Mouse (Mus musculus) spleen, adult 2 months (tissue): Measurements from ENCODE around the gene Adprm.

Experiments
- CTCF ChIP-seq: fragments of 200-500 bp; IDR thresholded peaks from 2 replicates; pipeline ENCODE4 v1.5.1; 2011; ENCODE audit warnings: mild to moderate bottlenecking, inconsistent platforms; ENCODE audit not compliant: insufficient read depth, insufficient read length, insufficient replicate concordance; ENCODE audit errors: extremely low read depth
- POLR2A ChIP-seq: fragments of 200-500 bp; IDR thresholded peaks from 2 replicates; pipeline ENCODE4 v1.6.1; 2011; ENCODE audit warnings: low read depth, low read length, inconsistent platforms

DNA sequence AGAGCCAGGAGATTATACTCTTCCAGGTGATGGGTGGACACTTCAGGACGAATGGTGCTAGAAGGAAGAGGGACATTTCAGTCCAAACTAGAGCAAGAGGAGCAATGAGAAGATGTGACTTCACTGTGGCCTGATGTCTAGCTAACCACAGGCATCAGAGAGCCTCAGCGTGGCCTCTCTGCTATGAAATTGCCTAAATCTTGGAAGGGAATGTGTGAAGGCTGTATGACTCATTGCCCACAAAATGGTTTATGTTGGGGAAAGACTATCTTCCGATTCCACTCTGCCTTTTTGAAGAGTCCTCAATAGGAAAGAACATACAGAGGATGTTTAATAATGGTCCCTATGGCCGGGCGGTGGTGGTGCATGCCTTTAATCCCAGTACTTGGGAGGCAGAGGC is 24.4 kb upstream of the Adprm start:
- TF ChIP-seq CTCF (no peak), POLR2A (no peak)
